Mouse (Mus musculus): ENCODE measurements at regions not wholly inside any gene's neighbourhood (a gene's known extent, or its start where the extent isn't known, plus 50 kb on each side); places are given as distances from the start of the nearest gene placed in this dataset.

DNA sequence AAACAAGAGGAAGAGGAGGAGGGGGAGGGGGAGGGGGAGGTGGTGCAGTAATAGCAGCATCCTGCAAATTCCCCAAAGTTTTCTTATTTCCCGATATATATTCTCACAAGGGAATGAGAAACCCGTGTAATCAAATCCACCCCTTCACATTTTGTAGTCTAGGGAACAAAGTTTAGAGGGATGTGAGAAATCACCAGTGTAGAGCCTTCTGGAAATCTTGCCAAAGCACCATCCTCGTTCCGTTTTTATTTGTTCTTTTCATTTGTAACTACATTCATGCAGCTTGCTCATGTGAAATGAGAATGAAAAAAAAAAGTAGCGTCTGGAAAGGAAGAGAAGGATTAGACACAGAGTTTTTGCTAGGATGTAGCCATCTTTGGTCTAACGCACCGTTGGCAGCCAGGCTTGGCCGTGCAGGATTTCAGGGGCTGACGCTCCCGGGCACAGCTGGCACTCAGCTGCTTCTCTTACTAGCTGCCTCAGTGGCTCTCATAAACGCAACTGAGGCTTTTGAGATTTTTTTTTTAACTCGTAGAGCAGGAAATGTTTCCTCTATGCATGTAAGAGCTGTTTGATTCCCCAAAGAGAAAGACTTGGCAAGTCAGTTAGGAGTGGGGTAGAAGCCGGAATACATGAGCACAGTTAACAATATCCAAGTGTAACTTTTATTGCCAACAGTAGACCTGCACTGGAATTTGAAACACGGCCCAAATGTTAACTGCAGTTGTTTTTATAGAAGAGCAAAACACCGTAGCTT lies 72.5 kb upstream of the Meis1 start:
- TF ChIP-seq POLR2A (IDR thresholded peaks at IDR 0.05; ENCODE audit: control insufficient read depth, low read depth, low read length) (no peak), CTCF (IDR thresholded peaks at IDR 0.05; ENCODE audit: control insufficient read depth, insufficient read depth, insufficient replicate concordance, low read depth, low read length) (no peak)

All from testis, adult 2 months (tissue).